Mouse (Mus musculus): ENCODE measurements around the gene Fam118b. TPM values are rescaled to one million over a fixed set of nuclear protein-coding genes. Genes with fewer than 3 reads are reported as not detected.

The Fam118b gene
- total RNA-seq, 2 experiments from 2014 or later, result 27.2 to 28.7 TPM

DNA sequence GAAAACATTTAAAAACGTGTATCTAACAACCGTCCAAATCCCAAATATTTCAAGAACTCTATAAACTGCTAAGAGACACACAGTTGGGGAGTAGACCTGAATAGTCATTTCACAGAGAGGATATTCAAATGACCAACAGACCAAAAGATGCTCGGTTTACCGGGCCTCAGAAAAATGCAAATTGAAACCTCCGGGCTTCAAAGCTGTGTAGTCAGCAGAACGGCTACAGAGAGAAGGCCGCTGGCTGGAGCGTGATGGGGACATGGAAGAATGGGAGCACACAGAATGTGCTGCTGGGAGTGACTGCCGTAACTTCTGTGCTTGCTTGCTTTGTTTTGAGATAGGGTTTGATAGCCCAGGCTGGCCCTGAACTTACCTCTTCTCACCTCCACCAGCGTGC lies 69.3 kb downstream of the Fam118b start:
- DNase-seq, result no peak

DNA sequence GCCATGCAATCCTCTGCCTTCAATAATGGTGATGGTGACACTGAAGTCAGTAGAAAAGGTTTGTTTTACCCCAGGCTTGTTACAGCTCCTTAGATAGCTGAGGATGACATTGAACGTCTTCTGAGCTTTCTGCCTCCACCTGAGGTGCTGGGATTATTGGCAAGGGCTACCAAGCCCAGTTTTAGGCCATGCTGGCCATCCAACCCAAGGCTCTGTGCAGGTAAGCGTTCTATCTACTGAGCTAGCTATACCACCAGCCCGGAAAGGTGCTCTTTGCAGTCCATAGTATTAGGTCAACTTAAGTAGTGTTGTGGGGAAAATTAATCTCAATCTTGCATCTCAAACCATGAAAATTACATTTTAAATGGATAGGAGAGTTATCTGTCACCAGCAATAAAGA lies 70.0 kb downstream of the Fam118b start:
- DNase-seq, result no peak

DNA sequence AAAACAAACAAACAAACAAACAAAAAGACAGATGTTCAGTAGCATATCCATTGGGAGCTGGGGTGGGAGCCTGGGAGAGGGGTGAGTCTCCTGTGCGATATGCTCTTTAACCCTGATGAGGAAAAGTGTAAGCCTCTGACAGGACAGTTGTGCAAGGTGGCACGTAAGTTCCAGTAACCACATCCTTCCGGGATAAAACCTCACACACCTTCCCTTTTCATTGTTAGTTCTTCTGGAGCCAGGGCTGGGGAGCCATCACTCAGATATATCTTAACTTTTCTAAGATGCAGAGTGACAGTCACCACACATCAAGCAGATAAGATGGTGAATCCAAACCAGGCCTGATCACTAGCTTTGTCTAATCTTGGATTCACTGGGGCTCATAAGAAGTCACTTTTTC lies 73.6 kb downstream of the Fam118b start:
- no peak for DNase-seq

DNA sequence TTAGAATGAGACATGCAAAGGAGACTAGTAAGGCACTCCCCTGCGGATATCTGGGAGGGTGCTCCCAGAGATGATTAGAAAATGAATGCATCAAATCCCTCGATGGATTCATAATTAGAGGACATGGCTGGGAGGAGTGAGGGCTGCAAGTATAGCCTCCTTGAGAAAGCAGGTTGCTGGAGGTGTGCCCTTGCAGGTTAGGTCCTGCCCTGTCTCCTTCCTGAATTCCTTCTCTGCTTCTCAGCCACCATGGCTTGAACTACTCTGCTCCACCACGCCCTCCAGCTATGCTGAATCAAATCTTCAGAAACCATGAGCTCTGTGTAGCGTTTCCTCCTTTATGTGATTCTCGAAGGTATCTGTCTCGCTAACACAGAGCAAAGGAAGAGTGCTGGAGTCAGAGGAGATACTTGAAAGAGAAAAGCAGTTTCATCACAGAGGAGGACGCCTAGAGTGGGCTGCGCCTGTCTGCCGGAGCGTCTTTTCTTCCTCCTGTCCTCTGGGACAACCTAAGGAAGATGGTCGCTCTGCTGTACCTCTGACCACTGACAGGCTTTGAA lies 74.5 kb downstream of the Fam118b start:
- no peak for DNase-seq

DNA sequence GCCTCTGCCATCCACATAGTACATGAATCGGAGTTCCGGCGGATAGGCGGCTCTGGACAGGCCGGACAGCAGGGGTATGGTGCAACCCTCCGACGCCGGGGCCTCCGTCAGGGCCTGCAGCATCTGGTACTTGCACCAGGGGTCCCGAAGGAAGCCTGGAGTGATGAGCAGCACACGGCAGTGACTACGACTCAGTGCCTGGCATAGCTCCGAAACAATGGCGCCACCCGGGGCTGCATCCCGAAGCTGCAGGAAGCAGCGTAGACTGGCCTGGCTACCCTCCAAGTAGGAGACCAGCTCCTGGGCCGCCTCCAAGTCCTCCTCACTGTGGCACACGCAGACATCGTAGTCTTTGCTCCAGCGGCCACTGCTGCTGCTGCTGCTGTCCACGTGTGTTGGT lies 78.9 kb downstream of the Fam118b start:
- peak; percentile 29 for DNase-seq

DNA sequence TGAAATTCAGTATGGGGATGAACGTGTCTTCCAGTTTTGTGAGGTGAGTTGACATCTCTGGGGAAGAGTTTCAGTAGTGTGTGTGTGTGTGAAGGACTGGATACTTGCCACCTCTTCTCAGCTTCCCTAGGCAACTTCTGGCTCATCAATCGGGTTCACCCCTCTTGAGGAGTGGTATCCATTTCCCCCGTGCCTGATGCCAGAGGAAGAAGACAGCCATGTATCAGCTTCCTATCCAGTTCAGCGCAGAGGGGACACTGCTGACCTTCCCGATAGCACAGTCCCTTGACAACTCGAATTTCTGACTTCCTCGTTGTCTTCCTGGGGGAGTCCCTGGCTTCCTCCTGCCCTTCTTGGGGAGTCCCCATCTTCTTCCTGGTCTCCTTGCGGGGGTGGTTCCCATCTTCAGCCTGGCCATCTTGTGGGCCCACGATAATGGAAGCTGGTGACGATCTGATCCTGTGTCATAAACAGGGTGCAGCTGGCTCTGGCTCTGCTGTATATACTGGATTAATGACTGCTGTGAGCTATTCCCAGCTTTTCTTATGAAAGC lies 80.2 kb downstream of the Fam118b start:
- DNase-seq, result no peak

DNA sequence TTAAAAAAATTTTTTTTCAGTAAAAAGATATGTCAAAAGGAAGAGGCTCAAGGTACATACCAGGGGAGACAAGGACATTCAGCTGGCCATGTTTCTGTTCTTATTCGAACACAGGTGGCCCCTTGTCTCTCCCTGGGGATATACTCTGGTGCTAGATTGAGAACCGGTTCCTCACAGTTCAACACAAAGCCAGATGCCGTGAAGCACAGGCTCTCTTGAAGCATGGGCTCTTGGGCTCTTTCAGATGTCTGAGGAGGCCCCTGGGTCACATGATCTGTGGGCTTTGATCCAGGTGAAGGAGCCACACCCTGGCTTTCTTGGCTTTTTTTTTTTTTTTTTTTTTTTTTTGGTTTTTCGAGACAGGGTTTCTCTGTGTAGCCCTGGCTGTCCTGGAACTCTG lies 81.2 kb downstream of the Fam118b start:
- DNase-seq, result no peak

DNA sequence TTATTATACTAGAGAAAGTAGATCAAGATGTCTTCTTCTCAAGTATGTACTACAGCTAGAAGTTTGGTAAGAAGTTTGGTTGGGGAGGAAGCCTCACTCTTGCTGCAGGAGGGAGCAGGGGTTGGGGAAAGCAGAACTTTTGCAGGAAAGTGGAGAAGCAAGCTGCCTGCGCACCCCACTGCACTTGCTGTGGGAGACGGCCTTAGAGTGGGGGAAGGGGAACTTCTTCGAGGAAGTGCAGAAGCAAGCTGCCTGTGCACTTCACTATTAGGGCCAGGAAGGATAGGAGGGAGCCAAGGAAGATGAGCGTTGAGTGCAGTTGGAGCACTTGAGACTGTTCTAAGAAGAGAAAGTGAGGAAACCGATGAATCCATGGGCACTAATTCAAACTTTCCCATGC lies 84.2 kb downstream of the Fam118b start:
- DNase-seq, result no peak

DNA sequence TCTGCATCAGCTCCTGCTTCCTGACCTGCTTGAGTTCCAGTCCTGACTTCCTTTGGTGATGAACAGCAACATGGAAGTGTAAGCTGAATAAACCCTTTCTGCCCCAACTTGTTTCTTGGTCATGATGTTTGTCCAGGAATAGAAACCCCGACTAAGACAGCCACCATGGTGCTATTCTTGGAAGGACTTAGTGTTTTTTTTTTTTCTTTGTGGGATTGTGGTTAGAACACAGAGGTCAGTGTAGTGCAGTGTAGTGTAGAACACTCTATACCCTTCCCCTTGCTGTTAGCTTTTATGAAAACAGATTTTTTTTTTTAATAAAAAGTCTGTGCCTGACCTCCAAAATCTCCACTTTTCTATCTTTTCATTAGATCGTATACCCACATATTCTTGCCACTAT lies 84.8 kb downstream of the Fam118b start:
- DNase-seq, result no peak

DNA sequence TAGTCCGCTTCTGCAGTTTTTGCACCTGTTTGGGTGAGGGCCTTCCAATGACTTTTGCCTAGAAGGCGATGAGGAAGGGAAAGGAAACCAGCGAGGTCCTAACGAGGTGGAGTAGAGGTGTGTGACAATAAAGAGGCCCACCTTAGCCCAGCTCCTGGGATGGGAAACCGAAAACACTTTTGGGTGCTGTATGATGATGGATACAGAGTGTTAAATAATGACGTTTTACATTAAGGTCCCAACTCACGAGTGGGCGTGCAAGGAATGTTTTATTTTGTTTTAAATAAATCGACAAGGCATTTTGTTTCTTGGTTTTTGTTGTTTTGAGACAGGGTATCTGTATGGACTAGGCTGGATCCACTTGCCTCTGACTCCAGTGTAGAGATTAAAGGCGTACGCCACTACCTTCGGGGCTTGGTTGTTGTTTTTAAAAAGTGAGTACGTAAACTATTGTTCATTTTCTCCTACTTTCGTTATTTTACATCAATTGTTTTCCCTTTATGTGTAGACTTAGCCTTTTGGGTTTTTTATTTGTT lies 91.4 kb downstream of the Fam118b start:
- DNase-seq, result no peak

DNA sequence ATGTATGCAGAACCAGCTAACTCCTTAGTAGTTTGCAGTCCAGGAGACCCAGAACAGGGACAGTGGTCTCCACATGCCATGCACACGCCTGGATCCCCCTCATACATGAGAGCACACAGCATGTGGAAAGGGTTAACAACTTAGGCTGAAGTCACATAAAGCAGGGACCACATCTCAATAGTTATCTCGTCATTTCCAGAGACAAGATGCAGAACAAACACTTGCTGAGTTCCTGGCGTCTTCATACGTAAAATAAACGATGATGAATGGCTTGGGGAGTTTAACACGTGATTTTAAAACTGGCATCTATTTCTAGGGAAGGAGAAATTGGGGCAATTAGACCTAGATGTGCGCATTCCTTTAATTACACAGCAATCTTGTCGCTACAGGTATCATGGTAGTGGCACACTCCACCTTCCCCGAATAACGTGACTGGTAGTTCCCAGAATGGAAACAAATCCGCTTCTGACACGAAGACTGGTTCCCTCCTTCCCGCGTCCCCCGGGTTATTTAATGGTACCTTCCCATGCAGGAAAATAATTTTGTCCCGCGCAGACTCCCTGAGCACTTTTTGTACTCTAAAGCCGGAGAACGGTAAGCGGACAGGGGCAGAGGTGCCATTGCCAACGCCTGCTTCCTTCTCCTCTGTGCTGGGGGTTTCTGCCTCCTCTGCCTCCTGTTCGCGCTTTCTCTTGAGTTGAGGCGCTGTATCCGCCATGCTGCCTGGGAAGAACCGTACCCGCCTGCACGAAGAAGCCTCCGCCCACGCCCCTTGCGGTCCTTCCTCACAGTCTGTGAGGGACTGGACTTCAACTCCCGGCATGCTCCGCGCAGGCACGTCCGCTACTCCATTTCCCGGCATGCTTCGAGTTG lies 92.1 kb downstream of the Fam118b start, which contains the start of gene Dcps:
Gene Dcps, minus strand, starts transcription at position 811 of the 873 bp plus-strand sequence.
- peak; percentile 89 for DNase-seq

DNA sequence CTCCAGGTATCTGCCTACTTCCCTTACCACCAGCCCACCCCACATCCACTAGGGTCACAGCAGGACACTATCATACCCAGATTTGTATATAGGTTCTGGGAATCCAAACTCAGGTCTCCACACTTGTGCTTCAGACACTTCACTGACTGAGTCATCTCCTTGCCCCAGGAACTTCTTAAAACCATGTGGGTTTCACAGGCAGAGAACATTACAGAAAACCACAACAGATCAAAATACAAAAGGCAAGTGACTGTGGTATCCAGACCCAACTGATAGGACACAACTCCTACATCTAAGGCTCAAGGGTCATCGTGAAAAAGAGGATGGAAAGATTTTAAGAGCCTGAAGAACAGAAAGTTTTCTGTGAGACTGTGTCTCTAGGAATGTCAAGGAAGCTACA lies 94.3 kb downstream of the Fam118b start:
- DNase-seq, result no peak

DNA sequence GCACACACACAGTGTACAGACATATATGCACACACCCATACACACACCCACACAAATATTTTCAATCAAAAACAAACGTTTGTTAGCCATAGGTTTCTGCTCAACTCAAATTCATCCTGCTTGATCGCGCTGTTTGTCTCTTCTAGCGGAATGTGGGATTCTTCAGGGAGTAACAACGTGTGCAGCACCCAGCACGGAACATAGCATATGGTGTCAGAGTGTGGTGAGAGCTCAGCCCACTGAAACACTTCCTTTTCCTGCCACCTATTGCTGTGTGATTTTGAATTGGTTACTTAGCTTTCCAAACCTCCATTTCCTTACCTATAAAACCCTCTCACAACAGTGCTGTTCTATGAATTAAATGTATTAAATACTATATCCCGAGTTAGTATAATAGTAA lies 97.5 kb downstream of the Fam118b start:
- DNase-seq, result no peak

Other genes starting within 250 kb of the Fam118b start
- 10 to 100 TPM; 12.7 to 13.1 TPM for gene St3gal4, start 148.5 kb downstream of the Fam118b start, total RNA-seq (2021)
- 10 to 100 TPM; 11.2 TPM for gene Dcps, start 91.7 kb downstream of the Fam118b start, total RNA-seq (2021)
- gene Srpr, start 67.6 kb downstream of the Fam118b start, total RNA-seq (2021), result 100 to 1,000 TPM; 171 to 172 TPM
- 10 to 100 TPM; 17.1 to 18.4 TPM for gene Tirap, start 67.5 kb downstream of the Fam118b start, total RNA-seq (2021)
- 10 to 100 TPM; 34.8 to 41.1 TPM for gene Foxred1, start 56.8 kb downstream of the Fam118b start, total RNA-seq (2021)
- 1 to 10 TPM; 6.9 to 8.1 TPM for gene Rpusd4, start 60 bp upstream of the Fam118b start, total RNA-seq (2021)
- gene Cdon, start 153.3 kb upstream of the Fam118b start, total RNA-seq (2021), result 10 to 100 TPM; 29.5 to 37.8 TPM

Data from gastrocnemius, postnatal 10 days (tissue).